Mouse (Mus musculus): ENCODE results near the gene Glra1.
A peak's percentile ranks its signal among the peaks of the same experiment; 100 is the strongest.
"Not testable (repeated sequence)": the region's sequence is repeated elsewhere in the genome, so short reads cannot be mapped to it uniquely, and the experiment has no call there.

Glra1 gene

GRCm38 (mm10) chr11:55607808-55608523 is at the start of gene Glra1:
Glra1 (minus strand) TSS chr11:55608198.
- peak; percentile 41 for DNase-seq (ENCODE audit: extremely low spot score, low read depth, low spot score)

- no peak for DNase-seq (ENCODE audit: extremely low spot score, low read depth, low spot score)
These were observed 29.0 kb upstream of the Glra1 start for GRCm38 (mm10) chr11:55636961-55637360.

- DNase-seq (ENCODE audit: extremely low spot score, low read depth, low spot score) = no peak
These were observed 25.9 kb upstream of the Glra1 start for GRCm38 (mm10) chr11:55633901-55634300.

- not testable (repeated sequence) for DNase-seq (ENCODE audit: extremely low spot score, low read depth, low spot score)
These were observed 6.6 kb upstream of the Glra1 start for GRCm38 (mm10) chr11:55614631-55615030.

- no peak for DNase-seq (ENCODE audit: extremely low spot score, low read depth, low spot score)
These were observed 524 bp upstream of the Glra1 start for GRCm38 (mm10) chr11:55608524-55608920.

- no peak for DNase-seq (ENCODE audit: extremely low spot score, low read depth, low spot score)
These were observed 761 bp downstream of the Glra1 start for GRCm38 (mm10) chr11:55607066-55607807.

- DNase-seq (ENCODE audit: extremely low spot score, low read depth, low spot score) = no peak
These were observed 6.4 kb downstream of the Glra1 start for GRCm38 (mm10) chr11:55601447-55602065.

- DNase-seq (ENCODE audit: extremely low spot score, low read depth, low spot score) = no peak
These were observed 12.3 kb downstream of the Glra1 start for GRCm38 (mm10) chr11:55595726-55596125.

GRCm38 (mm10) chr11:55594411-55594810 is 13.6 kb downstream of the Glra1 start:
- no peak for DNase-seq (ENCODE audit: extremely low spot score, low read depth, low spot score)

- DNase-seq (ENCODE audit: extremely low spot score, low read depth, low spot score) = no peak
These were observed 16.8 kb downstream of the Glra1 start for GRCm38 (mm10) chr11:55591194-55591593.

GRCm38 (mm10) chr11:55589376-55590167 is 18.4 kb downstream of the Glra1 start:
- DNase-seq (ENCODE audit: extremely low spot score, low read depth, low spot score) = no peak

- DNase-seq (ENCODE audit: extremely low spot score, low read depth, low spot score) = no peak
These were observed 33.6 kb downstream of the Glra1 start for GRCm38 (mm10) chr11:55574397-55574796.

- peak; percentile 6 for DNase-seq (ENCODE audit: extremely low spot score, low read depth, low spot score)
These were observed 36.9 kb downstream of the Glra1 start for GRCm38 (mm10) chr11:55571144-55571543.

- no peak for DNase-seq (ENCODE audit: extremely low spot score, low read depth, low spot score)
These were observed 41.5 kb downstream of the Glra1 start for GRCm38 (mm10) chr11:55566309-55567099.

GRCm38 (mm10) chr11:55545690-55546089 is 62.3 kb downstream of the Glra1 start:
- no peak for DNase-seq (ENCODE audit: extremely low spot score, low read depth, low spot score)

GRCm38 (mm10) chr11:55542671-55543070 is 65.3 kb downstream of the Glra1 start:
- DNase-seq (ENCODE audit: extremely low spot score, low read depth, low spot score) = no peak

- DNase-seq (ENCODE audit: extremely low spot score, low read depth, low spot score) = no peak
These were observed 65.9 kb downstream of the Glra1 start for GRCm38 (mm10) chr11:55542128-55542527.

GRCm38 (mm10) chr11:55534766-55535165 is 73.2 kb downstream of the Glra1 start:
- DNase-seq (ENCODE audit: extremely low spot score, low read depth, low spot score) = no peak

GRCm38 (mm10) chr11:55533378-55533777 is 74.6 kb downstream of the Glra1 start:
- no peak for DNase-seq (ENCODE audit: extremely low spot score, low read depth, low spot score)

- no peak for DNase-seq (ENCODE audit: extremely low spot score, low read depth, low spot score)
These were observed 77.3 kb downstream of the Glra1 start for GRCm38 (mm10) chr11:55530741-55531140.

Data from hindlimb bud, embryonic 11.5 days (tissue).